8 mouse cellular contexts compared by ENCODE assay signal in the genomic region with DNA sequence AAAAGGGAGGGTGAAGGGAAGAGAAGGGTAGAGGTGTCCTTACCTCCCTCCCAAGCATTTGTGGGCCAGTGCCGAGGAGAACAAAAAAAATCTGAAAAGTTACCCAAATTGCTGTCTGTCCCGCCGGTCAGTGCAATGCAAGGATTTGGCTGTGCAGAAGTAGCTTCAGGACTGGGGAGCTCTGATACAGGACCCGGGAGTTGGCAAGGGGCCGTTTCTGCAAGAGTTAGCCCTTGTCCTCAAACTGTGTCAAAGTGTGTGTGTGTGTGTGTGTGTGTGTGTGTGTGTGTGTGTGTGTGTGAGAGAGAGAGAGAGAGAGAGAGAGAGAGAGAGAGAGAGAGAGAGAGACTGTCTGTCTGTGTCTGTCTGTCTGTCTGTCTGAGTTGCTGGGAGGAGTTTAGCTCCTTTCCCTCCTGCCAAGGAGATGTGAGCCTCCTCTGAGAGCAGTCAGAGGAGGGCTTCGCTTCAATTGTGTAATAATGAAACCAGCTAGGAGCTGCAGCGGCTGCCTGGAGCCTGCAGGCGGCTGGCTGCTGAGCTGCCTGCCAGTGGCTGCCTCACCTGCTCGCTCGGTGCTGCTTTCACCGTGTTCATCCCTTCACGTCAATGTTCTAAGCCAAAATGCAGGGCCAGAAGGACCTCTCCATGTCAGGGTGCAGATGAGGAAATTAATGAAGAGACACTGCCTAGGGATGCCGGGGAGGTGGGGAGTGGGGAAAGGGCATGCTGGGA. TPM values are rescaled to one million over a fixed set of nuclear protein-coding genes. Genes with fewer than 3 reads are reported as not detected.
DNase-seq lines count a peak whose midpoint lies in the region; ATAC-seq and TF ChIP-seq lines count a peak whose summit lies in the region.

No protein-coding gene starts in this region.

- DNase-seq in heart, adult 18-20 months = peak; percentile 5 to 29
- no peak for DNase-seq in heart, postnatal 25 days (ENCODE audit: low spot score)
- DNase-seq in cerebellum, adult 9-10 months = peak; percentile 34
- DNase-seq in frontal cortex, postnatal 10 days (ENCODE audit: low spot score in 2 of 2) = peak; percentile 50 to 51
- DNase-seq in limb, embryonic 10.5 days (ENCODE audit: low spot score) = peak; percentile 48
- peak; percentile 85 for DNase-seq in midbrain, postnatal 0 days (ENCODE audit: low spot score)
- DNase-seq in thymus, postnatal 14 days = peak; percentile 35

- H3K9ac ChIP-seq in midbrain, postnatal 0 days (replicated peaks; ENCODE audit: low read length, poor library complexity, severe bottlenecking) = peak overlapping the region; percentile 44

- WGBS in limb, embryonic 10.5 days = 8% methylated on average over 13 of the region's 13 CpGs
- WGBS in midbrain, postnatal 0 days = under 1% methylated on average over 13 of the region's 13 CpGs

- peak overlapping the region; percentile 46 for H3K4me3 ChIP-seq in limb, embryonic 10.5 days
- H3K4me3 ChIP-seq in midbrain, postnatal 0 days (ENCODE audit: low read depth, low read length) = peak overlapping the region; percentile 49

- H3K27me3 ChIP-seq in limb, embryonic 10.5 days (ENCODE audit: low read depth, poor library complexity, severe bottlenecking) = peaks cover 31% of the 10 kb centered on the region; the same call in 1 of the 2 replicates
- no peaks in the 10 kb centered on the region for H3K27me3 ChIP-seq in midbrain, postnatal 0 days (ENCODE audit: insufficient read depth, low read length)

- H3K27ac ChIP-seq in limb, embryonic 10.5 days = no peak overlapping the region
- H3K27ac ChIP-seq in midbrain, postnatal 0 days (ENCODE audit: low read depth, low read length) = peak overlapping the region; percentile 62

- intact Hi-C loops in heart, postnatal 25 days (cut with DNase I) = no loop called here

- no peaks in the 10 kb centered on the region for H3K36me3 ChIP-seq in limb, embryonic 10.5 days
- no peaks in the 10 kb centered on the region for H3K36me3 ChIP-seq in midbrain, postnatal 0 days (ENCODE audit: insufficient read depth, low read length)

- peak; percentile 86 for ATAC-seq in inflammation-experienced regulatory T-cells, adult 6 months
- peak; percentile 78 for ATAC-seq in midbrain, postnatal 0 days (ENCODE audit: low FRiP score)

- H3K9me3 ChIP-seq in limb, embryonic 10.5 days (replicated peaks) = no peaks in the 10 kb centered on the region
- H3K9me3 ChIP-seq in midbrain, postnatal 0 days (ENCODE audit: low read length) = no peaks in the 10 kb centered on the region

- peaks cover 39% of the 10 kb centered on the region for H3K4me1 ChIP-seq in limb, embryonic 10.5 days
- H3K4me1 ChIP-seq in midbrain, postnatal 0 days (ENCODE audit: insufficient read depth, low read length) = peaks cover 4% of the 10 kb centered on the region; the same call in 1 of the 2 replicates

- peak overlapping the region; percentile 90 for H3K4me2 ChIP-seq in midbrain, postnatal 0 days (ENCODE audit: low read depth, low read length, poor library complexity, severe bottlenecking)

- peak; percentile 71 for TF ChIP-seq CTCF in midbrain, postnatal 0 days (IDR thresholded peaks at IDR 0.05)

RNA-seq across cellular contexts. Expression of a gene that starts 0.9 kb away (rescaled TPM):
- not detected for total RNA-seq in heart, adult 18-20 months (2021)
- total RNA-seq in heart, postnatal 25 days (2021) = not detected
- under 1 TPM; 0.15 to 0.69 (median 0.56) TPM for polyA plus RNA-seq in inflammation-experienced regulatory T-cells, adult 6 months (2017; shearing (Covaris generic))
- polyA plus RNA-seq in limb, embryonic 10.5 days (2016; fragmentation: Nextera tagmentation; extraction: Ambion mirVana) = not detected in 2 replicates
- 6.8 and 9.2 TPM in 2 replicates for total RNA-seq in midbrain, postnatal 0 days (2014; rRNA removed)
- 2.5 and 3.1 TPM in 2 replicates for polyA plus RNA-seq in midbrain, postnatal 0 days (2015; fragmentation: Nextera tagmentation; extraction: Ambion mirVana)
